Mouse (Mus musculus) adrenal gland, adult (tissue): ENCODE results near the gene Ppfibp2.
A peak's percentile ranks its signal among the peaks of the same experiment; 100 is the strongest.

Experiments
- DNase-seq, 2 experiments: peaks; one replicate each; pipeline ENCODE4 v3.0.0; 2022 to 2023; ENCODE audit warnings: low spot score in 1 of 2; ENCODE audit not compliant: inconsistent age in 2 of 2

Gene Ppfibp2

GRCm38 (mm10) chr7:107699926-107700325 is 104.9 kb downstream of the Ppfibp2 start:
- DNase-seq, result no peak

- no peak for DNase-seq
Observed at GRCm38 (mm10) chr7:107700646-107701045, 105.6 kb downstream of the Ppfibp2 start.

- DNase-seq, result no peak
Observed at GRCm38 (mm10) chr7:107702461-107703380, 107.7 kb downstream of the Ppfibp2 start.

GRCm38 (mm10) chr7:107705941-107706340 is 110.9 kb downstream of the Ppfibp2 start:
- peak; percentile 30 to 58 for DNase-seq

GRCm38 (mm10) chr7:107707650-107708049 is 112.6 kb downstream of the Ppfibp2 start:
- DNase-seq, result no peak

- peak; percentile 81 to 89 for DNase-seq
Observed at GRCm38 (mm10) chr7:107708491-107709112, 113.6 kb downstream of the Ppfibp2 start.

- no peak for DNase-seq
Observed at GRCm38 (mm10) chr7:107712743-107713142, 117.7 kb downstream of the Ppfibp2 start.

GRCm38 (mm10) chr7:107714067-107714466 is 119.1 kb downstream of the Ppfibp2 start:
- DNase-seq, result no peak

- no peak for DNase-seq
Observed at GRCm38 (mm10) chr7:107720771-107721170, 125.8 kb downstream of the Ppfibp2 start.

GRCm38 (mm10) chr7:107722536-107722935 is 127.5 kb downstream of the Ppfibp2 start:
- no peak for DNase-seq

GRCm38 (mm10) chr7:107727538-107727937 is 132.5 kb downstream of the Ppfibp2 start:
- no peak for DNase-seq

- DNase-seq, result no peak
Observed at GRCm38 (mm10) chr7:107730587-107730986, 135.6 kb downstream of the Ppfibp2 start.

GRCm38 (mm10) chr7:107733162-107733561 is 138.2 kb downstream of the Ppfibp2 start:
- no peak for DNase-seq

GRCm38 (mm10) chr7:107738726-107739125 is 143.7 kb downstream of the Ppfibp2 start:
- DNase-seq, result peak in 1 of 2 experiments; percentile 50

GRCm38 (mm10) chr7:107742963-107743465 is 148.0 kb downstream of the Ppfibp2 start:
- DNase-seq, result no peak

GRCm38 (mm10) chr7:107744454-107744853 is 149.4 kb downstream of the Ppfibp2 start:
- DNase-seq, result no peak

GRCm38 (mm10) chr7:107745111-107745510 is 150.1 kb downstream of the Ppfibp2 start:
- DNase-seq, result no peak

- no peak for DNase-seq
Observed at GRCm38 (mm10) chr7:107746036-107746435, 151.0 kb downstream of the Ppfibp2 start.

GRCm38 (mm10) chr7:107747476-107747875 is 152.5 kb downstream of the Ppfibp2 start:
- no peak for DNase-seq

- DNase-seq, result peak; percentile 23 to 80
Observed at GRCm38 (mm10) chr7:107747954-107748353, 152.9 kb downstream of the Ppfibp2 start.

- peak in 1 of 2 experiments; percentile 68 for DNase-seq
Observed at GRCm38 (mm10) chr7:107749270-107749669, 154.3 kb downstream of the Ppfibp2 start.

GRCm38 (mm10) chr7:107749721-107750120 is 154.7 kb downstream of the Ppfibp2 start:
- DNase-seq, result no peak
